Comparison of ENCODE assay signal across 39 mouse cellular contexts in the genomic region with DNA sequence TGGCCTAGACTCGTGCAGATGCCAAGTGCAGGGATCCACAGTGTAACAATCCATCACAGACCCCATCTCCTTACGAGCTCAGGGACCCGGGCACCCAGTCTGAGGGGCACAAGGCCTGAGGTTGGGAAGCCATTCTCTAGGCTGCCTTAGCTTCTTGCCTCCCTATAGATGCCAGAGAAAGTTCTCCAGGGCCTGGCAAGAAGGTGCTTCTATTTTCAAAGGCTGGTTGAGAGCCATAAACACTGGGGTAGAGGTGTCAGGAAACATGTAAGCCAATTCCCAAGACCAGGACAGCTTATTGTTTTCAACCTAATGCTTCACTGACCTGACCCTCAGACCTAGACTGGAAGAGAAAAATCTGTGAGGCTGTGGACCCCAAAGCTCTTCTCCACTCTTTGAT. TPM values are rescaled to one million over a fixed set of nuclear protein-coding genes. Genes with fewer than 3 reads are reported as not detected.
"Had no signal": no experiment of that assay in that cellular context is flagged by ENCODE, and none has a peak within 500 bp of the region (broad histone marks: within the 10 kb centered on the region; RNA-seq: fewer than 3 reads in every experiment).

No protein-coding gene starts in this region.

- H3K9ac ChIP-seq: heart, embryonic 13.5 days; heart, embryonic 15.5 days; hindbrain, embryonic 12.5 days; hindbrain, embryonic 13.5 days; hindbrain, embryonic 14.5 days; hindbrain, embryonic 15.5 days; intestine, embryonic 15.5 days; kidney, embryonic 15.5 days had no signal

- H3K4me1 ChIP-seq: intestine, embryonic 15.5 days had no signal

- ATAC-seq: hindbrain, embryonic 16.5 days; hindbrain, postnatal 0 days; inflammation-experienced regulatory T-cells, adult 6 months; intestine, embryonic 15.5 days; intestine, embryonic 16.5 days; intestine, postnatal 0 days had no signal

- H3K27ac ChIP-seq: heart, embryonic 10.5 days; heart, embryonic 15.5 days; hindbrain, embryonic 10.5 days; hindbrain, embryonic 12.5 days; hindbrain, embryonic 13.5 days; hindbrain, embryonic 14.5 days; hindbrain, embryonic 15.5 days; hindbrain, postnatal 0 days; intestine, embryonic 15.5 days; kidney, embryonic 15.5 days; kidney, postnatal 0 days; layer of hippocampus, adult 2 months; left cerebral cortex, adult 2 months had no signal

- H3K36me3 ChIP-seq: hindbrain, embryonic 10.5 days; hindbrain, embryonic 12.5 days; hindbrain, embryonic 13.5 days; hindbrain, embryonic 15.5 days; intestine, embryonic 15.5 days; kidney, embryonic 15.5 days had no signal

- H3K4me2 ChIP-seq: heart, embryonic 11.5 days; heart, embryonic 13.5 days; heart, embryonic 15.5 days; hindbrain, embryonic 12.5 days; hindbrain, embryonic 13.5 days; hindbrain, embryonic 14.5 days; hindbrain, embryonic 15.5 days; intestine, embryonic 15.5 days; kidney, embryonic 15.5 days had no signal

- H3K9me3 ChIP-seq: heart, embryonic 10.5 days; heart, embryonic 13.5 days; heart, embryonic 15.5 days; hindbrain, embryonic 10.5 days; hindbrain, embryonic 12.5 days; hindbrain, embryonic 13.5 days; hindbrain, embryonic 15.5 days; intestine, embryonic 15.5 days; kidney, embryonic 15.5 days had no signal

- H3K27me3 ChIP-seq: heart, embryonic 13.5 days; heart, embryonic 15.5 days; hindbrain, embryonic 15.5 days; intestine, embryonic 15.5 days had no signal

- DNase-seq: heart, postnatal 10 days; heart, postnatal 14 days; heart, postnatal 36 days; heart, postnatal 4 days; kidney, adult 11 months; kidney, adult 18-20 months; kidney, adult 2 months; kidney, adult 8-10 months; kidney, adult 9 months; kidney, postnatal 10 days; kidney, postnatal 14 days; kidney, postnatal 25 days; kidney, postnatal 36 days; kidney, postnatal 4 days; layer of hippocampus, adult 9-11 months; layer of hippocampus, postnatal 36 days had no signal

- H3K4me3 ChIP-seq: heart, embryonic 10.5 days; heart, embryonic 13.5 days; heart, embryonic 15.5 days; hindbrain, embryonic 10.5 days; hindbrain, embryonic 12.5 days; hindbrain, embryonic 13.5 days; hindbrain, embryonic 15.5 days; intestine, embryonic 15.5 days; kidney, embryonic 15.5 days; layer of hippocampus, adult 2 months; left cerebral cortex, adult 2 months had no signal

RNA-seq across cellular contexts. Expression of gene Kcnj5, which starts 28.2 kb away (rescaled TPM):
- polyA plus RNA-seq: inflammation-experienced regulatory T-cells, adult 6 months had no signal

RNA-seq across cellular contexts. Expression of gene Kcnj1, which starts 56.3 kb away (rescaled TPM):
- polyA plus RNA-seq: heart, embryonic 10.5 days; heart, embryonic 13.5 days; heart, embryonic 14.5 days; heart, embryonic 15.5 days; heart, postnatal 0 days; hindbrain, embryonic 10.5 days; hindbrain, embryonic 11.5 days; hindbrain, embryonic 12.5 days; hindbrain, embryonic 13.5 days; hindbrain, embryonic 15.5 days; hindbrain, embryonic 16.5 days; hindbrain, postnatal 0 days; inflammation-experienced regulatory T-cells, adult 6 months; intestine, embryonic 14.5 days; intestine, embryonic 15.5 days; intestine, embryonic 16.5 days; intestine, postnatal 0 days had no signal
